Mouse (Mus musculus): ENCODE results near the gene Xlr5c. TPM values are rescaled to one million over a fixed set of nuclear protein-coding genes. Genes with fewer than 3 reads are reported as not detected.
"Not testable (repeated sequence)": the region's sequence is repeated elsewhere in the genome, so short reads cannot be mapped to it uniquely, and the experiment has no call there.

The Xlr5c gene
- total RNA-seq (2021): not detected

DNA sequence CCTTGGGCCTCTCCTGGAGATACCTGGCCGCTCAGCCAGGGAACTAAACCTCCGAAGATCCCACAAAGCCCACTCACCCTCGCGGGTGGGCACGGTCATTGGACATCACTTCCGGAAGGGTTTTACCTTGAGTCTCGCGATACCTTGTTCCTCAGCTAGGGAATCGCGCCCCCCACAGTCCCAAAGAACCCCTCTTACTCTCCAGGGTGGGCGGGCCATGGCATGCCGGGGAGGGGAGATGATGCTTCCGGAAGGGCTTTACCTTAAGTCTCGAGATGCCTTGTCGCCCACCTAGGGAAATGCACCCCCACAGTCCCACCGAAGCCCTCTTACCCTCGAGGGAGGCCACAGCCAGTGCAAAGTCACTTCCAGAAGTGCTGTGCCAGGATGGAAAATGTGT lies at the start of gene Xlr5c, which contains the start of gene Xlr5a:
TSS of gene Xlr5c (minus strand) at position 101 of the 400 bp plus-strand sequence.
TSS of gene Xlr5a (minus strand) at position 101 of the 400 bp plus-strand sequence.
- intact Hi-C loops (cut with DNase I); DNase-seq (ENCODE audit: low spot score in 2 of 2): not testable (repeated sequence)

- DNase-seq (ENCODE audit: low spot score in 2 of 2): peak; percentile 59 to 74
- intact Hi-C loops (cut with DNase I): loop anchor here (10.0 kb wide), 1 partner anchor 152 kb away; no protein-coding TSS in a partner anchor
These were observed 49.7 kb upstream of the Xlr5c start, which contains the start of gene Zfp275 for GRCm38 (mm10) chrX:73342483-73342895. Zfp275 (plus strand) TSS chrX:73342621.

DNA sequence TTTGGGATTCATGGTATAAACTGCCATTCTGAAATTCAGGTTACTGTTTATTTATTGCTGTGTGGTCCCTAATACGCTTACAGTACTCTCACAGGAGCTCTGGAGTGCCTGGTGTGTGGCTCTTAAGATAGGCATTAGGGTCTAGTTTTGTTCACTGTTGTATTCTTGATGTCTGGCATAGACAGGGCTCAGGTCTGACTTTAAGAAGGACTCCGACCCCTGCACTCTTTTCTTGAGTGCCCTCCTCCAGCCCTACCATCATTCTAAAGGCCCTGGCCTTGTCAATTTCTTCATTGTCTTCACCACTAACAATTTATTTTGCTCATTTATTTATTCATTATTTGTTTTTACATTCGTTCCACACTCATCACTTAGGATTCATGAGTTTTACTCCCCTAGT lies 49.3 kb upstream of the Xlr5c start:
- intact Hi-C loops (cut with DNase I): loop anchor here (10.0 kb wide), 1 partner anchor 153 kb away; no protein-coding TSS in a partner anchor
- no peak for DNase-seq (ENCODE audit: low spot score in 2 of 2)

- no peak for DNase-seq (ENCODE audit: low spot score in 2 of 2)
- intact Hi-C loops (cut with DNase I): loop anchor here (10.0 kb wide), 1 partner anchor 153 kb away; no protein-coding TSS in a partner anchor
These were observed 48.7 kb upstream of the Xlr5c start for GRCm38 (mm10) chrX:73341473-73341872.

DNA sequence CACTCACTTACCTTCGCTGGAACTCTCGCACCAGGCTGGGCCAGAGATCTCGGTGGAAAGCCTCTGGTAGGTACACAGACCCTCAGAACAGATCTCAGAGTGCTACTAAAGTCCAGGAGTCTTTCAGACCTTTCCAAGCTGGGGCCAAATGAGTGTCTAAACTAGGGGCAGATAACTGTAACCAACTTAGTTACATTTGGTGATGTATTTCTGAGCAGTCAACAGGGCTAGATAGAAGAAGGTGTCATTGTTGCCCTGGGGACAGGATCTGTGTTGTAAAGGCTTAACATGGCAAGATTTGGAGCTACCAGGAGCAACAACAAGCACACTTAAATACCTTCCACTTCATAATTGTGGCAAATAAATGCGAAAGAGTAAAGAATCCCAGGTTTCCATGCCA lies 44.0 kb upstream of the Xlr5c start, which contains the start of gene Gm45015:
TSS of gene Gm45015 (minus strand) at position 101 of the 400 bp plus-strand sequence.
- DNase-seq (ENCODE audit: low spot score in 2 of 2): no peak
- intact Hi-C loops (cut with DNase I): no loop called here

GRCm38 (mm10) chrX:73333548-73333947 lies 40.8 kb upstream of the Xlr5c start:
- intact Hi-C loops (cut with DNase I): no loop called here
- DNase-seq (ENCODE audit: low spot score in 2 of 2): no peak

- no peak for DNase-seq (ENCODE audit: low spot score in 2 of 2)
- intact Hi-C loops (cut with DNase I): no loop called here
These were observed 34.4 kb upstream of the Xlr5c start for GRCm38 (mm10) chrX:73327215-73327614.

- intact Hi-C loops (cut with DNase I): no loop called here
- no peak for DNase-seq (ENCODE audit: low spot score in 2 of 2)
These were observed 28.3 kb upstream of the Xlr5c start for GRCm38 (mm10) chrX:73321029-73321428.

- DNase-seq (ENCODE audit: low spot score in 2 of 2): no peak
- intact Hi-C loops (cut with DNase I): loop anchor here (5.0 kb wide), 2 partner anchors 120 to 180 kb away; no protein-coding TSS in a partner anchor
These were observed 19.7 kb upstream of the Xlr5c start for GRCm38 (mm10) chrX:73312522-73312921.

GRCm38 (mm10) chrX:73295745-73296144 lies 3.0 kb upstream of the Xlr5c start:
- intact Hi-C loops (cut with DNase I); DNase-seq (ENCODE audit: low spot score in 2 of 2): not testable (repeated sequence)

DNA sequence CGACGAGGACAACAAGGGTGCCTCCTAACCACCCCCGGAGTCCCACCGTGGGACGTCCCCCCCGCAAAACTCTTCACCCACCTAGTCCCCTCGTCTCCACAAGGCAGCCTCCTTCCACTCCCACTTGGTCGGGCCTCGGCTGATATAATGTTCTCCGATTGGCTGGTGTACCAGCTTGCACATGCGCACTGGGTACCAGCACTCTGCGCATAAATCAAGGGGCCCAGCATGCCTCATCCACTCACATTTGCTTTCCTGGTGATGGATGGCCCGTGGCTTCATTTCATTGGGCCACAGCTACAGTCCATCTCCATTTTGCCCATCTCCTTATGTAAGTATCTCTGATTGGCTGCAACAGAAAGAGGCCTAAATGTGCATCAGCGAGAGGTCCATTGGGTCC lies 27.5 kb downstream of the Xlr5c start, which contains the start of gene Xlr3c:
TSS of gene Xlr3c (minus strand) at position 121 of the 400 bp plus-strand sequence.
- intact Hi-C loops (cut with DNase I); DNase-seq (ENCODE audit: low spot score in 2 of 2): not testable (repeated sequence)

- DNase-seq (ENCODE audit: low spot score in 2 of 2): peak in 1 of 2 experiments; percentile 3
- intact Hi-C loops (cut with DNase I): not testable (repeated sequence)
These were observed 30.3 kb downstream of the Xlr5c start for GRCm38 (mm10) chrX:73262428-73262827.

GRCm38 (mm10) chrX:73242821-73243325 lies 49.9 kb downstream of the Xlr5c start, which contains the start of gene Xlr4c:
Xlr4c (minus strand) TSS chrX:73243130.
- DNase-seq (ENCODE audit: low spot score in 2 of 2); intact Hi-C loops (cut with DNase I): not testable (repeated sequence)

Other genes with a start within 250 kb of the Xlr5c start
- gene Pnma3, start 228.2 kb downstream of the Xlr5c start, total RNA-seq (2021): 10 to 100 TPM; 13.7 to 16.0 TPM
- 1 to 10 TPM in 1 of 2 experiments, under 1 TPM in 1; 0.59 to 1.7 TPM for gene Xlr4a, start 210.5 kb downstream of the Xlr5c start, total RNA-seq (2021)
- 1 to 10 TPM; 2.9 to 4.2 TPM for gene Xlr3a, start 195.9 kb downstream of the Xlr5c start, total RNA-seq (2021)
- under 1 TPM in 1 of 2 experiments, not detected in 1; 0.70 TPM for gene Gm14685, start 175.9 kb downstream of the Xlr5c start, total RNA-seq (2021)
- not detected for gene Xlr5b, start 144.2 kb downstream of the Xlr5c start, total RNA-seq (2021)
- 1 to 10 TPM; 1.2 TPM for gene DXBay18, start 143.5 kb downstream of the Xlr5c start, total RNA-seq (2021)
- gene Spin2d, start 116.0 kb downstream of the Xlr5c start, total RNA-seq (2021): not detected
- gene Xlr3b, start 100.8 kb downstream of the Xlr5c start, total RNA-seq (2021): 10 to 100 TPM in 1 of 2 experiments, 1 to 10 TPM in 1; 2.3 to 10.1 TPM
- 1 to 10 TPM in 1 of 2 experiments, under 1 TPM in 1; 0.27 to 1.3 TPM for gene Xlr4b, start 78.6 kb downstream of the Xlr5c start, total RNA-seq (2021)
- 10 to 100 TPM; 14.9 to 17.3 TPM for gene F8a, start 64.7 kb downstream of the Xlr5c start, total RNA-seq (2021)
- gene Xlr4c, start 49.8 kb downstream of the Xlr5c start, total RNA-seq (2021): not detected
- gene Xlr3c, start 27.6 kb downstream of the Xlr5c start, total RNA-seq (2021): not detected
- gene Xlr5a, start within 50 bp of the Xlr5c start, total RNA-seq (2021): not detected
- not detected for gene Gm45015, start 43.9 kb upstream of the Xlr5c start, total RNA-seq (2021)
- gene Zfp275, start 49.6 kb upstream of the Xlr5c start, total RNA-seq (2021): 10 to 100 TPM; 17.7 to 20.3 TPM
- not detected for gene Gm18336, start 105.8 kb upstream of the Xlr5c start, total RNA-seq (2021)
- gene Zfp92, start 118.1 kb upstream of the Xlr5c start, total RNA-seq (2021): 1 to 10 TPM; 1.2 to 2.8 TPM
- not detected for gene Trex2, start 142.4 kb upstream of the Xlr5c start, total RNA-seq (2021)
- 1 to 10 TPM; 6.7 to 8.9 TPM for gene Haus7, start 166.1 kb upstream of the Xlr5c start, total RNA-seq (2021)
- 10 to 100 TPM; 15.2 to 19.5 TPM for gene Bgn, start 190.6 kb upstream of the Xlr5c start, total RNA-seq (2021)
- 10 to 100 TPM; 95.2 to 98.6 TPM for gene Atp2b3, start 210.1 kb upstream of the Xlr5c start, total RNA-seq (2021)